Mouse (Mus musculus) kidney, adult 2 months (tissue): ENCODE data around the gene Cyfip2. TPM values are rescaled to one million over a fixed set of nuclear protein-coding genes. Genes with fewer than 3 reads are reported as not detected.

Experiments
- DNase-seq: peaks from one replicate; pipeline ENCODE4 v3.0.0; 2021
- H3K27ac ChIP-seq: fragments of 200-500 bp; 2 replicates; pipeline ENCODE4 v1.5.1; 2012; ENCODE audit warnings: low read depth, low read length, control low read depth, inconsistent platforms; ENCODE audit not compliant: insufficient read depth
- H3K27me3 ChIP-seq: fragments of 200-500 bp; replicated peaks from 2 replicates; pipeline ENCODE4 v1.6.1; 2012; ENCODE audit warnings: mild to moderate bottlenecking, moderate library complexity, low read length, inconsistent platforms; ENCODE audit not compliant: control insufficient read depth, insufficient read depth
- H3K36me3 ChIP-seq: fragments of 200-500 bp; 2 replicates; pipeline ENCODE4 v1.6.1; 2012; ENCODE audit warnings: mild to moderate bottlenecking, moderate library complexity, low read length, inconsistent platforms; ENCODE audit not compliant: control insufficient read depth, insufficient read depth
- H3K4me1 ChIP-seq: fragments of 200-500 bp; 2 replicates; pipeline ENCODE4 v1.6.1; 2011; ENCODE audit warnings: low read length; ENCODE audit not compliant: control insufficient read depth, insufficient read depth
- H3K4me3 ChIP-seq: fragments of 200-500 bp; 2 replicates; pipeline ENCODE4 v1.5.1; 2011; ENCODE audit warnings: mild to moderate bottlenecking, low read depth, low read length, control low read depth; ENCODE audit not compliant: insufficient read depth
- CTCF ChIP-seq: fragments of 200-500 bp; conservative IDR thresholded peaks from 2 replicates; pipeline ENCODE4 v1.5.1; 2011; ENCODE audit warnings: low read depth, mild to moderate bottlenecking, control low read depth, low read length, moderate library complexity, mixed read lengths; ENCODE audit not compliant: insufficient read depth, insufficient read length
- POLR2A ChIP-seq: fragments of 200-500 bp; IDR thresholded peaks from one replicate; pipeline ENCODE4 v1.6.1; 2011; ENCODE audit warnings: low read depth, low read length, control low read depth
- WGBS: fragments of 180-500 bp; shearing (Covaris S2); methylation state at CpG from one replicate; pipeline ENCODE4 v1.1.7; 2018; 5-methylcytosine and 5-hydroxymethylcytosine counted together
- polyA plus RNA-seq: library from polyadenylated mRNA; depleted of rRNA; stranded (reverse); fragments of >200 nt; gene quantifications from 2 replicates; pipeline ENCODE4 v1.2.3, GENCODE M21; 2012

The Cyfip2 gene
- polyA plus RNA-seq, 1 experiment, result 71.1 TPM

DNA sequence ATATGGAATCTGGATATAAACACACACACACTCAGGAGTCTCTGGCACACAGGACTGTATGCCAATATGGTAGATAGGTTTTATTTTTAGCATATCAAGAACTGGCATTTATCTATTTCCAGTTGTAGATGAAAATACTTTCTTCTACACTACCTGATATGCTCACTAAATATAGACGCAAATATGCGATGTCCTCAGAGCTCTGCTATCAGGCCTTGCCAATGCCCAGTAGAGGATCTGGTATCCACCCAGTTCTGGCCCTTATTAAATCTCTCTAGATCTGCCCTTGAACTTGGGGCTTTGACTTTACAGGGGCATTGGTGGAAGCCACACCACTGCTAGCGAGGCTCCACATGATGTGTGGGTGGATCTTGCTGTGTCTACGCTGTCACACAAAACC is 29.3 kb upstream of the Cyfip2 start:
- no peaks in the 10 kb centered on the region for H3K36me3 ChIP-seq
- H3K27me3 ChIP-seq, result no peaks in the 10 kb centered on the region
- no peak overlapping the region for H3K27ac ChIP-seq
- H3K4me1 ChIP-seq, result no peaks in the 10 kb centered on the region
- WGBS, result 95% methylated on average over 4 of the region's 4 CpGs
- no peak overlapping the region for H3K4me3 ChIP-seq
- DNase-seq, result no peak
- TF ChIP-seq CTCF (no peak), POLR2A (no peak)

DNA sequence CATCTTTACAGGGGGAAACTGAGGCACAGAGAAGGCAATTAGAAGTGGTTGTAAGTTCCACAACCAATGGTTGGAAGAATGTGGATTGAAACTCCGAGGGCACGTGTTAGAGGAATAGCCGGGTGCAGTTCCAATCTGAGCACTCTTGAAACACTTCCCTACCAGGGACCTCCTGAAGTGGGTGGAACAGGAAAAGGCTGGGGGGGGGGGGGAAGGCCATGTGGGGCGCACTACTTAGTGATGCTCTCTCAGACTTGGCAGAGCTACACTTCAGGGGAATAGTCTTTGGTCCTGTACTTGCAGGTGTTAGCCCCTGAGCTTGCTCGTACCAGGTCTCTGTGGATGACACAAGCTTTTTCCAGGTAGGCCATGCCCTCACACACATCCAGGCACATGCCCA is 23.4 kb upstream of the Cyfip2 start:
- TF ChIP-seq CTCF (no peak), POLR2A (no peak)
- Histone ChIP-seq H3K4me3 (no peak overlapping the region), H3K36me3 (no peaks in the 10 kb centered on the region), H3K4me1 (no peaks in the 10 kb centered on the region), H3K27me3 (no peaks in the 10 kb centered on the region), H3K27ac (no peak overlapping the region)
- no peak for DNase-seq
- 87% methylated on average over 5 of the region's 5 CpGs for WGBS

DNA sequence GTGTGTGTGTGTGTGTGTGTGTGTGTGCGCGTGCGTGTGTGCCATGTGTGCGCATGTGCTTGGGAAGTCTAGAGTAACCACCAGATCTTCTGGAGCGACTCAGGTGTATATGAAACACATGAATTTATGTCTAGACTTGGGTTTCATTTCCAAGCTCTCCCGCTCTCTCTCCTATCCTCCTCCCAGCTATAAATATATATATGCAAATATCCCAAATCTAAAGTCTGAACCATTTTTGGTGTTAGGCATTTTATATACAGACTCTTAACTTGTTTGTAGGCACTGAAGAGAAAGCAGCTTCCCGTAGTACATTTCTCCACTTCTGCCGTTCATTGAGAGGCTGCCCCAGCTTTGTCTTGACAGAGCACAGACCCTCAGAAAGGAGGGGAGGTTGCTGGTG is 19.6 kb upstream of the Cyfip2 start:
- Histone ChIP-seq H3K36me3 (no peaks in the 10 kb centered on the region), H3K4me1 (no peaks in the 10 kb centered on the region), H3K27me3 (no peaks in the 10 kb centered on the region), H3K4me3 (no peak overlapping the region), H3K27ac (no peak overlapping the region)
- WGBS, result 92% methylated on average over 8 of the region's 8 CpGs
- TF ChIP-seq POLR2A, result no peak
- no peak for TF ChIP-seq CTCF
- DNase-seq, result no peak

DNA sequence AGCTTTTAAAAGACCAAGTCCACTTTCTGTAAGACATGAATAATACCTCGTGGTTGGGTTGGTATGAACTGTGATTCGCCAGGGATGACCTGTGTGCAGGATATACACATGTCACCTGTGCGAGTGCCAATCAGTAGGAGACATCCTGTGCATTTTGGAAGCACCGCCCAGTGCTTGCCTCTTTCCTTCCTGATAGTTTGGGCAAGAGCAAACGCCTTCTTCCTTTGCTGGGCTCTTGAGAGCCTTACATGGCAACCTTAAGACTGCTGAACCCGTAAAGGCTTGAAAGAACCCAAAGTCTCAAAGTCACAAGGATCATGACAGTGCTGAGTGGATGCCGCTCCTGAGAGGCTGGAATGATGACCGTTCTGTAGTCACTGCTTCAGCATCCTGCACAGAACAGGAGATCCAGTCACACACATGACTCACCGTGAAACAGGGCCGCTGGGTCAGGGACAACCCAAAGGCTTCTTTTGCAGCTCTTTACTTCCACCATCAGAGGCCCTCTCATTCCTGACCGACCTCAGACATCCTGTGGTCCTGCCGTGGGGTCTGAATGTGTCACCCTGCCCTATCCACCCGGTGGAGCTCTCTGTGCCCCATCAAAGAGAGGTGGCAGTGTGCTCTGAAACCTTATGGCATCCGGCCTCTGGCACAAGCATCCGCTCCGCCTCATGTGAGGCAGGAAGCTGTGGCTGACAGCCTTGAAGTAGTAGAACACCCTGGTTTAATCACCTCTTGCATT is 13.8 kb upstream of the Cyfip2 start:
- TF ChIP-seq POLR2A, result no peak
- no peak for TF ChIP-seq CTCF
- Histone ChIP-seq H3K4me3 (no peak overlapping the region), H3K27ac (no peak overlapping the region), H3K36me3 (no peaks in the 10 kb centered on the region), H3K27me3 (no peaks in the 10 kb centered on the region), H3K4me1 (no peaks in the 10 kb centered on the region)
- WGBS, result 81% methylated on average over 16 of the region's 16 CpGs
- DNase-seq, result no peak

DNA sequence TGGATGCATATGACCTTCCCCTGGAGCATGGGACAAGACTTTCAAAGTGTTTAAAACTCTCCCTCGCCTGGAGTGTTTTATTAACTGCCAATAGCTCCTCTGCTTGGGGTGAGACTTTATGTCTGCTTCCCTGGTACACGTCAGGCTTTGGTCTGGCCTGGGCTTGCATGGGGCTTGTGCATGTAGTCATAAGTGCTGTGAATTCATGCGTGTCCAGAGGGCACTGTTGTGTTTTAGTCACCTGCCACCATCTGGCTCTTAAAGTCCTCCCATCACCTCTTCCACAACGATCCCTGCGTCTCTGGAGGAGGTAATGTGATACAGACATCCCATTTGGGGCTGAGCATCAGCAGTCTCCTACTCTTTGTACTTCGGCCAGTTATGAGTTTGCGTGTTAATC is 8.9 kb upstream of the Cyfip2 start:
- Histone ChIP-seq H3K27ac (no peak overlapping the region), H3K4me1 (no peaks in the 10 kb centered on the region), H3K27me3 (no peaks in the 10 kb centered on the region), H3K4me3 (no peak overlapping the region), H3K36me3 (no peaks in the 10 kb centered on the region)
- WGBS, result 50% methylated on average over 7 of the region's 7 CpGs
- TF ChIP-seq POLR2A (no peak), CTCF (no peak)
- no peak for DNase-seq

DNA sequence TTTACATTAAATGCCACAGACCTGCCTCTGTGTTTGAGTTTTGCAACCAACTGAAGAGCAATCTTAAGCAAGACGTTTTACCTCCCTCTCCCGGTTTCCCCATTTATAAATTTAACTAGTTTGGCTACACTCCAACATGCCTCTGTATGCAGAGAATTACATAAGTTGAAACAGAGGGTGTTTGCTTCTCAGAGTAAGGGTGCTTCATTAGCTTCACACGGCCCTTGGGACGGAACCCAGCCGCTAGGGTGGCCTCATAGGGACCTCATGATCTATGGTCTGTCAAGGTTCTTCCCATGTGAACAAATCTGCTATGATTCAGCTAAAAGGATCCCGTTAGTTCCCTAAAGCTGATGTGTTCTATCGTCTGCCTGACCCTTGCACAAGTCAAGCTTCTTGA is 1.9 kb upstream of the Cyfip2 start:
- Histone ChIP-seq H3K4me1 (peaks cover 8% of the 10 kb centered on the region; the same call in 1 of the 2 replicates), H3K27me3 (no peaks in the 10 kb centered on the region), H3K4me3 (no peak overlapping the region), H3K36me3 (no peaks in the 10 kb centered on the region), H3K27ac (no peak overlapping the region)
- no peak for DNase-seq
- no peak for TF ChIP-seq CTCF
- no peak for TF ChIP-seq POLR2A
- WGBS, result 59% methylated on average over 7 of the region's 7 CpGs

DNA sequence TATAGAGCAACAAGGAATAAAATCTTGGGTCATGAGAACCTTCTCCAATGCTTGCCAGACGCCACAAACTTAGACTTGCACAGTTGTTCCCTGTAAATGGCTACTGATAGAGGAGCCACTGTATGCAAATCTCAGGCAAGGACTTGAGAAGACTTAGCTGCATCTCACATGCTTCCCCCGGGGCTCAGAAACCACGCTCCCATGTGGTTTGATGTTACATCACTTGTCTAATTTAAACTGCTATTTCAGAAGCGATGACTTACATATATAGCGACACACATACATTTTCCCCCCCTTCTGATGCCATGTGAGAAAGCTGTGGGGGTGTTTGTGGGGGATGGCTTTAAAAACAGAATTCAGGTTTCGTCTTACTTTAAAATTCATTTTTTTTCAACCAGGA is 1.2 kb upstream of the Cyfip2 start:
- Histone ChIP-seq H3K27ac (no peak overlapping the region), H3K27me3 (no peaks in the 10 kb centered on the region), H3K4me3 (no peak overlapping the region)

More for the DNA sequence above, 1.2 kb upstream of the Cyfip2 start:
- DNase-seq, result no peak
- 77% methylated on average over 6 of the region's 6 CpGs for WGBS
- H3K4me1 ChIP-seq, result peaks cover 11% of the 10 kb centered on the region; the same call in 1 of the 2 replicates
- no peaks in the 10 kb centered on the region for H3K36me3 ChIP-seq
- no peak for TF ChIP-seq CTCF
- no peak for TF ChIP-seq POLR2A
